Mouse (Mus musculus): ENCODE data around the gene Rbm5.

Gene Rbm5

GRCm38 (mm10) chr9:107701594-107701993, 69.2 kb downstream of the Rbm5 start:
- no peak for DNase-seq (ENCODE audit: low read depth)

DNA sequence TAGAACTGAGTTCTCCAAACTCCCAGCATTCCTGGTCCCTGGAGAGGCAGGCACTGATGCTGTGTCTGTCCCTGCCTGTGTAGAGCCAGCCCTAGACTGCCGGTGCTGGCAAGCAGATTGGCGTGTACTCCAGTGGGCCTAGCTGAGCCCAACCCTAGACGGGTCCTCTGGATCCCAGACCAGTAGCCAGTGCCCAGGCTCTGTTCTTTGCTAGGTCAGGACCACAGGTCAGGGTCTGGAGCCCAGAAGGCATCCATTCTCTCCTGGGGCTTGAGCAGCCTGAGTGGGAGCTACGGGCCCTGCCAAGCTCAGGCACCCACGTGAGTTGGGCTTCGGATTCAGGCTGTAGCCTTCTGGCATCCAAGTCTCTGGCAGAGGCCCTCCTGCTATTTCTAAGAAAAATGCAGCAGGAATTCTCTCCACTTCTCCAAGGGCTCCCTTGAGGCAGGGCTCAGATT, 70.7 kb downstream of the Rbm5 start:
- no peak for DNase-seq (ENCODE audit: low read depth)

- DNase-seq (ENCODE audit: low read depth), result no peak
Observed at GRCm38 (mm10) chr9:107699376-107699980, 71.3 kb downstream of the Rbm5 start.

- DNase-seq (ENCODE audit: low read depth), result no peak
Observed at GRCm38 (mm10) chr9:107698611-107699190, 72.1 kb downstream of the Rbm5 start.

- no peak for DNase-seq (ENCODE audit: low read depth)
Observed at GRCm38 (mm10) chr9:107697811-107698521, 72.8 kb downstream of the Rbm5 start.

DNA sequence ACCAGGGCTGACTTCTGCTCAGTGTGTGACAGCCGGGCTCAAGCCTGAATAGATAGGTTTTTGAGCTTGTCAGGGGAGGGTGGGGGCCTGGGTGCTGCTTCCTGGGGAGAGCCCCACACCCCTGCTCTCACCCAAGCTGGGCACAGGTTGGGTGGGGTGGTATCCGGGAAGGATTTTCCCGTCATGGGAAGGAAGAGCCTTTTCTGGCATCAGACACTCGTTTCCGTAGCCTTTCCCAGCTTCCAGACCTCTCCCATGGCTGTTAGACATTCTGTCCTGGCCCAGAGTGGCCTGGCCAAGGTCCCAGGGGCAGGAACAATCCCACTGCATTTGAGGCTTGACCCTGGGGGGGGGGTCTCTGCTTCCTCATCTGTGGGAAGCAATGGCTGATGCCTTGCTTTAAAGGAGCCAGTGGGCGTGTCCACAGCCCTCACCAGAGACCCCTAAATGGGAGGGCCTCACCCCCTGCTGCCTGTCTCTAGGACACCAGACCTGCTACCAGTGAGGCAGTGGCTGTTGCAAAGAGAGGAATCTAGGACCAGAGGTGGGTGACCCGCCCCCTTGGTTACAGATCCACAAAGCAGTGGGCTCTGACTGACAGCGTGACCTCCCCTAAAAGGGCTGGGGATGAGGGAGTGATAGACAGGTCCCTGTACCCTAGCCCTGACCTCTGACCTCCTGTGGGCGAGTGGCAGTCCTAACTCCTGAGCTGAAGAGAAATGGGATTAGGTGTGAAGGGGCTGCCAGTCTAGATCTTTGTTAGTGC, 73.8 kb downstream of the Rbm5 start:
- DNase-seq (ENCODE audit: low read depth), result no peak

DNA sequence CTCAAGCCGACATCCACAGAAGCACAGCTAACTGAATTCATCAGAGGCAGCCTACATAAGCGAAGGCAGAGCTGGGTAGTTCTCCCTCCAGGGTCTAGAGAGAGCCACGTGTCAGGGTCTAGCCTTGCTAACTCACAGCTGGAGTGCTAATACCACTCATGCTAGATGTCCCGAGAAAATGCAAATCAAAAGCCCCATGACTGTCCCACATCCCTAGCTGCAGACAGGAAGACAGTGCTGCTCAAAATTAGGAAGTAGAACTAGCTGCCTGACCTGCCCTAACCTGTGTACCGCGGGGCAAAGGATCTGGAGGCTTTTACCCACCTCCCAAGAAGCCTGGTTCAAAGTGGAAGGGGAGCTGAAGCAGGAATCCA, 74.7 kb downstream of the Rbm5 start:
- DNase-seq (ENCODE audit: low read depth), result no peak

DNA sequence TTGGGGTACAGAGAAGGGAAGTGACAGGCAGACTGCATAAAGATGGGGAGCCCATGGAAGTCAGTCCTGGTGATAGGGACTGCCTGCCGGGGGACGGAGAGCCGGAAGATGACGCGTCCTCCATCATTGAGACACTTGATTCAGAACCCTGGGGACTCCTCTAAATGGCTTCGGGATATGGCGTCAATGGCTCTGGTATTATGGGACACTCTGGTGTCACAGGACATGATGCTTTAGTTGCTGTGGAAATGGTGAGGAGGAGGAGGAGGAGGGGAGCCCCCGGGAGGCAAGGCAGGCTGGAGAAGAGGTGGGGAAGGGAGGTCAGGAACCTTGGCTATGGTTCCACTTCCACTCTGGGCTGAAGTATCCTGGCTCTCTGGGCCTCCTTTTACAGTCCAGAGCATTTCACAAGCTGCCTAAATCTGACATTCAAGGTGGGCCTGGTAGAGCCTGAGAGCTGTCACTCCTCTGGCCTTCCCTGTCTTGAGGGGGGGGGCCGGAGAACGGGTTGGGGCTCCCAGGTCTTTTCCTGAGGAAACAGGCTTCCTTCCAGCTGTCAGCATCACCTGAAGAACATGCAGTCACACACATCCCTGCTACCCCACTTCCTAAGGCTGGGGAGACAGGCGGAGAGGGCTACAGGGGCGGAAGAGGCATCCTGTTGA, 75.2 kb downstream of the Rbm5 start:
- no peak for DNase-seq (ENCODE audit: low read depth)

- no peak for DNase-seq (ENCODE audit: low read depth)
Observed at GRCm38 (mm10) chr9:107694627-107695026, 76.2 kb downstream of the Rbm5 start.

DNA sequence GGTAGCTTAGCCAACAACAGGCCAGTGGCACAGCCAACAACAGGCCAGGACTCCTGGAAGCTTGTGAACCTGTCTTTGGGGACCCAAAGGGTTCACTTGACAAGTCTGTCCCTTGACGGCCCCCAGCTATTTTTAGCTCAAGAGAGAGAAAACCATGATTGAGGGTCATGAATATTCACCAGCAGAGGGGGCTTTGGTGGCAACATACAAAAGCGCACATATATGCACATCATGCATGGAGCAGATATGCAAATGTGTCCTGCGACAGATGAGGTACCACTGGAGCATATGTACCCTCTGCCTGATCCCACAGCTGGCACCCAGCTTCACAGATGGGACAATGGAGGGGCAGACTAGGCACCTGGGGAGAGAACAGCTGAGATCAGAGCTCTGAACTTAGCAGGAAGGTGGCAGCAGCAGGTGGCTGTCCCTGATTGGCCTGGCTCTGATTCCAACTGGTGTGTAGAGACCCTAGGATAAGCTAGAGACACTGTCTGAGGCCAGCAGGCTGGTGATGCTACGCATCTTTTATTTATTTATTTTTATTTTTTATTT, 77.3 kb downstream of the Rbm5 start:
- no peak for DNase-seq (ENCODE audit: low read depth)

- DNase-seq (ENCODE audit: low read depth), result no peak
Observed at GRCm38 (mm10) chr9:107692785-107693184, 78.0 kb downstream of the Rbm5 start.

DNA sequence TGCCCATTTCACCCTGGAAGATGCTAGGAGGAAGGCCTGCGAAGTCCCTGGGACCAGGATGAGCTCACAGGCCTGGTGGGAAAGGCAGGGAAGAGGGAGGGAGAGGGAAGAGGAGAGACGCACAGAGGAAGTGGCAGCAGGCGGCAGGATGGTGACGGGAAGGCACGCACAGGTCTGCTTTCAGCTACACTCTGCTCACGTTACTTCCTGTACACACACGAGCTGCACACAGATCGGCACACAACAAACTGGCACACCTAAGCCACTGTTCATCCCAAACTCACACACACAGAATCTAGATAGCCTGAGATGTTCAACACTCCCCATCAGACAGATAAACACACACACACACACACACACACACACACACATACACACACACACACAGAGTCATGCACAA, 80.4 kb downstream of the Rbm5 start:
- no peak for DNase-seq (ENCODE audit: low read depth)

All from c-Kit-positive CD71-negative TER-119-negative erythroid progenitor cells, embryonic 14.5 days (primary cell).